Mouse (Mus musculus): ENCODE data around the gene Tnni3. TPM values are rescaled to one million over a fixed set of nuclear protein-coding genes. Genes with fewer than 3 reads are reported as not detected.

The Tnni3 gene
- polyA plus RNA-seq, 1 experiment: 2.1 TPM

DNA sequence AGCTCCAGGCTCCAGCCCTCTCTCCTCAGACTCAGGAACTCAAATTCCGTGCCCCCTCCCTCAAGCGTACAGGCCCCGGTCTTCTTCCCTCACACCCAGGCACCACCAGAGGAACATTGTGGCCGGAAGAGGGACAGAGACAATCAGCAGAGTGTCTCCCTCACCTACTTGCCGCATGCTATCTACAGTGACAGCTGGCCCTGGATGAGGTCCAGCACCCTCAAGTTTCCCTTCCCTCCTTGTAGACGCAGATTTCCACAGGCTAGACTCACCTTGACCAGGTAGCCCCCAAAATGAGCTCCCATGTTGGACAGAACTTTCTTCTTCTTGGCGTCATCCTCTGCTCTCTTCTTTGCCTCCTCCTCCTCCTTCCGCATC, 15.3 kb downstream of the Tnni3 start:
- H3K36me3 ChIP-seq (ENCODE audit: control insufficient read depth, insufficient read depth, low read length): no peaks in the 10 kb centered on the region
- TF ChIP-seq CTCF (conservative IDR thresholded peaks at IDR 0.05; ENCODE audit: insufficient read depth, insufficient read length, low read depth, low read length) (no peak), POLR2A (IDR thresholded peaks at IDR 0.05; ENCODE audit: low read depth, low read length) (no peak)
- 89% methylated on average over 8 of the region's 8 CpGs for WGBS
- no peaks in the 10 kb centered on the region for H3K27me3 ChIP-seq (replicated peaks; ENCODE audit: control insufficient read depth, insufficient read depth, low read length)
- DNase-seq: no peak
- H3K27ac ChIP-seq (ENCODE audit: insufficient read depth, low read depth, low read length): no peak overlapping the region
- H3K4me3 ChIP-seq (ENCODE audit: insufficient read depth, low read depth, low read length): no peak overlapping the region
- no peaks in the 10 kb centered on the region for H3K4me1 ChIP-seq (ENCODE audit: control insufficient read depth, insufficient read depth, low read length)

DNA sequence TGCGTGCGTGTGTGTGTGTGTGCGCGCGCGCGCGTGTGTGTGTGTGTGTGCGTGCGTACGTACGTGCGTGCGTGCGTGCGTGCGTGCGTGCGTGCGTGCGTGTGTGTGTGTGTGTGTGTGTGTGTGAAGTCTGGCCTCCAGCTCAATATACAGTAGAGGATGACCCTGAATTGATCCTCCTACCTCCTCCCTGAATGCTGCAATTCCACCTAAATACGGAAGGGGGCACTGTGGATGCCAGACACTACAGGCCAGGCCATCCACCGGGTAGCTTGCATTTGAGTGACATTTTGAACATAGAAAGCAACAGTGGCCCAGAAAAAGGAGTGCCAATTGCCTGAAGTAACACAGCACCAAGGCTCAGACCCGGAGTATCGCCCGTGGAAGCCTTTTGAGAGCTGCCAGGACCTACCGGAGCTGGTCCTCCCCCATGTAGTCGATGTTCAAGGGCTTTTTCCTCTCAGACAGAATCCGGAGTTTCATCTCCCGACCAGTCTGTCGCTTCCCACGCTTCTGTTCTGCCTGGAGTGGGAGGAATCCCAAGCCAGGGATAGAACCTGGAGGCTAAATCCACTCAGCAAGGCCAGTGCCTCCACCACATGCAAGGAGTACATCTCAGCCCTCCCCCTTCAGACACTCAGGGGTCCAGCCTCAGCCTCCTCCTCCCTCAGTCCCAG, 15.8 kb downstream of the Tnni3 start:
- Histone ChIP-seq H3K27me3 (replicated peaks; ENCODE audit: control insufficient read depth, insufficient read depth, low read length) (no peaks in the 10 kb centered on the region), H3K4me1 (ENCODE audit: control insufficient read depth, insufficient read depth, low read length) (no peaks in the 10 kb centered on the region), H3K36me3 (ENCODE audit: control insufficient read depth, insufficient read depth, low read length) (no peaks in the 10 kb centered on the region), H3K4me3 (ENCODE audit: insufficient read depth, low read depth, low read length) (no peak overlapping the region), H3K27ac (ENCODE audit: insufficient read depth, low read depth, low read length) (no peak overlapping the region)
- TF ChIP-seq CTCF (conservative IDR thresholded peaks at IDR 0.05; ENCODE audit: insufficient read depth, insufficient read length, low read depth, low read length) (peak; percentile 38), POLR2A (IDR thresholded peaks at IDR 0.05; ENCODE audit: low read depth, low read length) (no peak)
- WGBS: 70% methylated on average over 30 of the region's 32 CpGs
- no peak for DNase-seq

- DNase-seq: no peak
- no peaks in the 10 kb centered on the region for H3K27me3 ChIP-seq (replicated peaks; ENCODE audit: control insufficient read depth, insufficient read depth, low read length)
Measured at GRCm38 (mm10) chr7:4507220-4507619, 16.8 kb downstream of the Tnni3 start.

GRCm38 (mm10) chr7:4504646-4505435, 19.2 kb downstream of the Tnni3 start:
- H3K27ac ChIP-seq (ENCODE audit: insufficient read depth, low read depth, low read length): no peak overlapping the region
- WGBS: 50% methylated on average over 11 of the region's 11 CpGs
- H3K4me3 ChIP-seq (ENCODE audit: insufficient read depth, low read depth, low read length): no peak overlapping the region
- no peak for DNase-seq
- peaks cover 5% of the 10 kb centered on the region; the same call in 1 of the 2 replicates for H3K4me1 ChIP-seq (ENCODE audit: control insufficient read depth, insufficient read depth, low read length)
- no peaks in the 10 kb centered on the region for H3K27me3 ChIP-seq (replicated peaks; ENCODE audit: control insufficient read depth, insufficient read depth, low read length)
- TF ChIP-seq POLR2A (IDR thresholded peaks at IDR 0.05; ENCODE audit: low read depth, low read length): no peak
- no peak for TF ChIP-seq CTCF (conservative IDR thresholded peaks at IDR 0.05; ENCODE audit: insufficient read depth, insufficient read length, low read depth, low read length)
- no peaks in the 10 kb centered on the region for H3K36me3 ChIP-seq (ENCODE audit: control insufficient read depth, insufficient read depth, low read length)

More at GRCm38 (mm10) chr7:4507220-4507619, 16.8 kb downstream of the Tnni3 start:
- no peaks in the 10 kb centered on the region for H3K4me1 ChIP-seq (ENCODE audit: control insufficient read depth, insufficient read depth, low read length)
- H3K4me3 ChIP-seq (ENCODE audit: insufficient read depth, low read depth, low read length): no peak overlapping the region
- 54% methylated on average over 3 of the region's 4 CpGs for WGBS
- no peak overlapping the region for H3K27ac ChIP-seq (ENCODE audit: insufficient read depth, low read depth, low read length)
- TF ChIP-seq POLR2A (IDR thresholded peaks at IDR 0.05; ENCODE audit: low read depth, low read length): no peak
- no peak for TF ChIP-seq CTCF (conservative IDR thresholded peaks at IDR 0.05; ENCODE audit: insufficient read depth, insufficient read length, low read depth, low read length)
- H3K36me3 ChIP-seq (ENCODE audit: control insufficient read depth, insufficient read depth, low read length): no peaks in the 10 kb centered on the region

GRCm38 (mm10) chr7:4503858-4504257, 20.2 kb downstream of the Tnni3 start:
- Histone ChIP-seq H3K27me3 (replicated peaks; ENCODE audit: control insufficient read depth, insufficient read depth, low read length) (no peaks in the 10 kb centered on the region), H3K27ac (ENCODE audit: insufficient read depth, low read depth, low read length) (no peak overlapping the region), H3K36me3 (ENCODE audit: control insufficient read depth, insufficient read depth, low read length) (no peaks in the 10 kb centered on the region), H3K4me3 (ENCODE audit: insufficient read depth, low read depth, low read length) (no peak overlapping the region), H3K4me1 (ENCODE audit: control insufficient read depth, insufficient read depth, low read length) (peaks cover 9% of the 10 kb centered on the region; the same call in 1 of the 2 replicates)
- DNase-seq: no peak
- TF ChIP-seq POLR2A (IDR thresholded peaks at IDR 0.05; ENCODE audit: low read depth, low read length): no peak
- TF ChIP-seq CTCF (conservative IDR thresholded peaks at IDR 0.05; ENCODE audit: insufficient read depth, insufficient read length, low read depth, low read length): no peak
- 75% methylated on average over 5 of the region's 5 CpGs for WGBS

DNA sequence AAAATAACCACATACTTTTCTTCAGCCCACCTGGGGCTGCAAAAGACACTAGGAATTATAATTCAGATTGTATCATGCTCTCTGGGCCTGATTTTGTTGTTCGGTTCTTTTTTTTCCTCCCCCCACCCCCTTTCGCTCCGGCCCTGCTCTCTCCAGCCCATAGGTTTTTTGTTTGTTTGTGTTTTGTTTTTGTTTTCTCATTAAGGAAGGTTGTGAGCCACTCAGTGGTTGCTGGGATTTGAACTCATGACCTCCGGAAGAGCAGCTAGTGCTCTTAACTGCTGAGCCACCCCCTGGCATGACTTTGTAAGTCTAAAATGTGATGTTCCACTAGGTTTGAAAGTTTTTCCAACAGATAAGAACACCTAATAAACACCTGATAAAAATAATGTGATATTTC, 20.9 kb downstream of the Tnni3 start:
- Histone ChIP-seq H3K27me3 (replicated peaks; ENCODE audit: control insufficient read depth, insufficient read depth, low read length) (no peaks in the 10 kb centered on the region), H3K4me3 (ENCODE audit: insufficient read depth, low read depth, low read length) (no peak overlapping the region), H3K27ac (ENCODE audit: insufficient read depth, low read depth, low read length) (no peak overlapping the region), H3K36me3 (ENCODE audit: control insufficient read depth, insufficient read depth, low read length) (no peaks in the 10 kb centered on the region), H3K4me1 (ENCODE audit: control insufficient read depth, insufficient read depth, low read length) (peaks cover 13% of the 10 kb centered on the region; the same call in 1 of the 2 replicates)
- WGBS: 83% methylated on average over 4 of the region's 4 CpGs
- no peak for DNase-seq
- TF ChIP-seq CTCF (conservative IDR thresholded peaks at IDR 0.05; ENCODE audit: insufficient read depth, insufficient read length, low read depth, low read length) (no peak), POLR2A (IDR thresholded peaks at IDR 0.05; ENCODE audit: low read depth, low read length) (no peak)

Data from kidney, adult 2 months (tissue).